Mouse (Mus musculus) adrenal gland, postnatal 36 days (tissue): Measurements from ENCODE around the gene Piezo1. TPM values are rescaled to one million over a fixed set of nuclear protein-coding genes. Genes with fewer than 3 reads are reported as not detected.

Source experiments
- DNase-seq, 2 experiments: peaks; one replicate each; pipeline ENCODE4 v3.0.0; 2021; ENCODE audit warnings: mixed read lengths in 1 of 2
- total RNA-seq, 2 experiments: library from RNA; stranded (reverse); gene quantifications; 2 replicates each; pipeline ENCODE4 v1.2.3; 2021

Piezo1 gene
- total RNA-seq, 2 experiments from 2014 or later, result 19.5 to 24.7 TPM

- no peak for DNase-seq
Measured at GRCm38 (mm10) chr8:122546066-122546755, 4.9 kb downstream of the Piezo1 start.

GRCm38 (mm10) chr8:122544138-122544537, 7.0 kb downstream of the Piezo1 start:
- DNase-seq, result no peak

- no peak for DNase-seq
Measured at GRCm38 (mm10) chr8:122538310-122539076, 12.6 kb downstream of the Piezo1 start.

GRCm38 (mm10) chr8:122537812-122538211, 13.3 kb downstream of the Piezo1 start:
- DNase-seq, result no peak

GRCm38 (mm10) chr8:122537033-122537432, 14.1 kb downstream of the Piezo1 start:
- no peak for DNase-seq

GRCm38 (mm10) chr8:122531312-122531711, 19.8 kb downstream of the Piezo1 start:
- DNase-seq, result no peak

GRCm38 (mm10) chr8:122529159-122529558, 22.0 kb downstream of the Piezo1 start:
- no peak for DNase-seq

- DNase-seq, result no peak
Measured at GRCm38 (mm10) chr8:122527937-122528336, 23.2 kb downstream of the Piezo1 start.

- no peak for DNase-seq
Measured at GRCm38 (mm10) chr8:122526526-122527170, 24.5 kb downstream of the Piezo1 start.

DNA sequence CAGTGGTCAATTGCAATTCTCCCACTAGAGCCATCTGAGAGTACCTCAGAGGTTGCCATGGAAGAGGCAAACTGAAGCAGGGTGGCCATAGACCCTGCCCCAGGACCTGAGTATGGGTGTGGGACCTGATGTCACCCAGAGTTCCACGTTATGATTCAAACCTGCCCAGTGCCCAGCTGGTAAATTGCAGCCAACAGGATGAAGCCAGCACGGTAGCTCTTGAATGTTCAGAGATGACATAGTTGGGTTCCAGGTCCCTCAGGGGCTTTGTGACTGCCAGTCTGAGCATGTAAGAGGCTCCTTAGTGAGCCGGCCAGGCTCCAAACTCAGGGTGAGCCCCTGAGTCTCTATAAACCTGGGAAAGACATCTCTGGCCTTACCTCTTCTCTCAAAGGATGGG, 25.0 kb downstream of the Piezo1 start:
- DNase-seq, result no peak

- DNase-seq, result no peak
Measured at GRCm38 (mm10) chr8:122525004-122525403, 26.1 kb downstream of the Piezo1 start.

DNA sequence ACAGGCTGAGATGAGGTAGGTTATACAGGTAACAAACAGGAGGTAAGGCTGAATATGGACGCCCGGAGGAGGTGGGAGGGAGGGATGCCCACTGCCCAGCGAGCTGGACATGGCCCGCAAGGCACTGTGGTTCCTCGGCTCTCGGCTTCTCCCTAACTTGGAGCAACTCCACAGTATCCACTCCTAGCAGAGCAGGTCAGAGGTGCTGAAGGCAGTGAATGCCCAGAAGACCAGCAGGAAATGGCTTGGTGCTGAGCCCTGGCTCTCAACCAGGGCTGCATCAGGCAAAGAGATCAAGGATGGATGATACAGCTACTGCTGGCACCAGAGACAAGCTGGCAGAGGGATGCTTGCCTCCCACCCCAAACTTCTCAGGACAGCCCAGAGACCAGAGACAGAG, 26.6 kb downstream of the Piezo1 start:
- no peak for DNase-seq

- DNase-seq, result no peak
Measured at GRCm38 (mm10) chr8:122523652-122524360, 27.3 kb downstream of the Piezo1 start.

DNA sequence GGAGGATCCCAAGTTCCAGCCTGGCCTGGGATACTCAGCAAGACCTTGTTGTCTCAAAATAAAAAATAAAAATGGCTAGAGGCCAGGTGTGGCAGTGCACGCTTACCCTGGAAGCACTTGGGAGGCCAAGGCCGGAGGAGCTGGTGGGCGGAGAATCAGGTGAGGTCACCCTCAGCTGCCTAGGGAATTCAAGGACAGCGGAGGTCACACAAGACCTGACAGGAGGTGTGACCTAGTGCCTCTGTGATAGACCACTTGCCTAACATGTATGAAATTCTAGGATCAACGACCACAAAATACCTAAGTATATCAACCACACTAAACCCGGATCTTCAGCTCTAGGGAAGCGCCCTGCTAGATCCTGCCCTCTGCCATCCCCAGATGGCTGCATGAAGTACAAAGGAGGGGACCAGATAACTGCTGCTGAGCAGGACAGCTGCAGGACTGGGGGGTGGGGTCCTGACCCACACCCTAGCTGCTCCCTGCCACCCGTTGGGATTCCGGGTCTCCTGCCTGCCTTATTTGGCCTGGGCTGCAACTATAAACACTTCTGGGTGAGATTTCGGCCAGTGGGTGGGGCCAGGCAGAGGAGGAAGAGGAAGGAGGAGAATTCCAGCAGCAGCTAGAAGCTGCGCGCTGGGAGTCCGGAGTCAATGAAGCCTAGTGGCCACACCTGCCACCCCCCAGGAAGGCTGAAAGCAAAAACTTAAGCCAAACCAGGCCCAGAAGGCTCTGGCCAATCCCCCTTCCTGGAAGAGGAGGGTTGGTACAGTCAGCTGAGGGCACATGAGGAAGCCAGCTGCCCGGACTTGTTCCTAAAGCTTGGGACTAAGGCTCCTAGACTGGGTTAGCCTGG, 28.1 kb downstream of the Piezo1 start:
- DNase-seq, result peak; percentile 46 to 74

GRCm38 (mm10) chr8:122520611-122521010, 30.5 kb downstream of the Piezo1 start:
- no peak for DNase-seq

- peak in 1 of 2 experiments; percentile 25 for DNase-seq
Measured at GRCm38 (mm10) chr8:122517541-122518190, 33.5 kb downstream of the Piezo1 start.

GRCm38 (mm10) chr8:122515699-122516098, 35.4 kb downstream of the Piezo1 start:
- DNase-seq, result no peak

DNA sequence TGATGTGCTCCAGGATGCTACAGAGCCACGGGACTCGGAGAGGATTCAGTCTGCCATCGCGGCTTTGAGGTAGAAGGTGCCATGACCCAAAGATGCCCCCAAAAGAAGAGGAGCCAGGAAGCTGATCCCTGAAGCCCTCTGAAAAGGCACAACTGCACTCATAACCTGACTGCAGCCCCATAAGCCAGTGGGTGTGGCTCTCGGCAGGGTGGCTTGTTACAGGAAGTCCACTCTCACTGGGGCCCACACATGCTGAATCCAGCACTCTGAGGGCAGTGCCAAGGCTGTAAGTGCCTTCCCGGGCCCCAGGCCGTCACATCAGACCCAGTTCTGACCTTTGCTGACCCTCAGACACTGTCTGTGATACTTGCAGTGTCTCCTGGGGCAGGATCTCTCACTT, 38.7 kb downstream of the Piezo1 start:
- no peak for DNase-seq

DNA sequence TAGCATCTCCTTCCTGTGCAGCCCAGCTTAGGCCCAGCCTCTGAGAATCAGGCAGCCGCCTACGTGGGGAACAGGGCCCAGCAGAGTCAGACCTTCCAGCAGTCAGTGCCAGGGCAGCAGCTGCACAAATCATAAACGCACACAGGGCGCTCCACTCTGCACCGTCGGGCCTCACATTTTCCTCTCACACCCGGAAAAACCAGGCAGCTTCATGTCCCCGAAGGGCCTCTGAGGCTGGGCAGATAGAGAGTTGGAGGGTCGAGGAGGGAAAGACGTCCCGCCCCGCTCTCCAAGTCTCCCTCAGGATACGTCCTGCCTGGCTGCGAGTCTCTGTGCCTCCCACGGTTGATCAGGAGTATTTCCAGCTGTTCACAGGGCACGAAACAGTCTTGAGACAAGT, 39.6 kb downstream of the Piezo1 start:
- DNase-seq, result no peak

GRCm38 (mm10) chr8:122500856-122501255, 50.3 kb downstream of the Piezo1 start:
- peak; percentile 79 to 86 for DNase-seq

DNA sequence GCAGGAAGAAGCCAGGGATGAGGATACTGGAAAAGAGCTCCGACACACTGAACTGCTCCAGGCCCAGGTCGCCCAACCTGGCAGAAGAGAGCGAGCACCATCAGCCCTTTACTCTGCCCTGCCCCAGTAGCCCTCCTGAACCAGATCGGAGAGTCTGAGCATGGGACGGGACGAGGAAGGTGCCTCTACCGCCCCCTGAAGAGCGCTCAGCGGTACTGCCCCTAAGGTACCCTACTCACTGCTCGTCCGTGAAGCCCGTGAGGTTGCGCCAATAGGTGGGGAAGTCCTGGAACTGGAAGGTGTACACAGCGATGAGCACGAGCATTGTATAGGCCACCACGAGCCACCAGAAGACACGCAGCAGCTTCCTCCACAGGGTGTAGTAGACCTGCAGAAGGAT, 53.2 kb downstream of the Piezo1 start:
- no peak for DNase-seq
